Mouse (Mus musculus): ENCODE measurements around the gene Zfp85.

DNA sequence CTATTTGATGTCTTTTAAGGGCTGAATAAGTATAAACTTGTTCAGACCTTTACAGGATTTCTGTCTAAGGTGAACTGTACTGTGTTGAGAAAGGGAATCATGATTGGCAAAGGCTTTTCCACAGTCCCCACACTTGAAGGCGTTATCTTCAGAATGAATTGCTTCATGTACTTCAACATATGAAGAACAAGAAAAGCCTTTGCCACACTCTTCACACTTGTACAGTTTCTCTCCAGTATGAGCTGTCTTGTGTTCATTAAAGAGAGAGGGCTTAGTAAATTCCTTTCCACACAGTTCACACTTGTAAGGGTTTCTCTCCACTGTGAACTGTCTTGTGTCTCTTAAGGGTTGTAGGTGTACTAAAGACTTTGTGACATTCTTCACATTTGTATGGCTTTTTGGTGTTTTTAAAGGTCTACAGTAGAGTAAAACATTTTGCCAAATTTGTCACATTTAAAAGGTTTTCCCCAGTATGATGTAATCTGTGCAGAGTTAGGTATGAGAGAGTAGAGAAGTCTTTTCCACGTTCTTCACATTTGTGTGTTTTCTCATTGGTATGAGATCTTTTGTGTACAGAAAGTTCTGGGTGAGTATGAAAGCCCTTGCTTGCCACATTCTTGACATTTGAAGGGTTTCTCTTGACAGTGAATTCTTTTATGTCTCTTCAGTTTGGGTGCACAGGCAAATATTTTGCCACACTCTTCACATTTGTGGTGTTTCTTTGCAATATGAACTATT lies 8.2 kb upstream of the Zfp85 start:
- TF ChIP-seq CTCF (IDR thresholded peaks at IDR 0.05; ENCODE audit: low read depth, low read length): no peak
- no peak for TF ChIP-seq EP300 (IDR thresholded peaks at IDR 0.05; ENCODE audit: insufficient read depth, low read depth, low read length)
- TF ChIP-seq POLR2A (IDR thresholded peaks at IDR 0.05; ENCODE audit: insufficient read depth, low read length): no peak
